Mouse (Mus musculus): ENCODE data around the gene B4galnt1. TPM values are rescaled to one million over a fixed set of nuclear protein-coding genes. Genes with fewer than 3 reads are reported as not detected.

Gene B4galnt1
- polyA plus RNA-seq, 1 experiment from 2014 or later, result 8.7 TPM

GRCm38 (mm10) chr10:127170002-127170401 is 5.0 kb downstream of the B4galnt1 start:
- Histone ChIP-seq H3K27ac (ENCODE audit: low read depth, low read length) (no peak overlapping the region), H3K9ac (ENCODE audit: low read depth, low read length) (peak overlapping the region; percentile 12; the same call in 1 of the 2 replicates), H3K4me3 (ENCODE audit: low read length) (peak overlapping the region; percentile 38; the same call in 1 of the 2 replicates), H3K4me2 (replicated peaks; ENCODE audit: low read depth, low read length) (peak overlapping the region; percentile 67), H3K9me3 (ENCODE audit: control insufficient read depth, low read length) (no peaks in the 10 kb centered on the region), H3K4me1 (ENCODE audit: control insufficient read depth, insufficient read depth, low read length) (peaks cover 21% of the 10 kb centered on the region), H3K36me3 (ENCODE audit: control insufficient read depth, insufficient read depth, low read length) (no peaks in the 10 kb centered on the region), H3K27me3 (ENCODE audit: control insufficient read depth, insufficient read depth, low read length) (peaks cover 56% of the 10 kb centered on the region)
- 3% methylated on average over 22 of the region's 22 CpGs for WGBS
- ATAC-seq (ENCODE audit: low FRiP score, low TSS enrichment), result no peak

- Histone ChIP-seq H3K9me3 (ENCODE audit: control insufficient read depth, low read length) (no peaks in the 10 kb centered on the region), H3K4me1 (ENCODE audit: control insufficient read depth, insufficient read depth, low read length) (peaks cover 15% of the 10 kb centered on the region), H3K27me3 (ENCODE audit: control insufficient read depth, insufficient read depth, low read length) (peaks cover 48% of the 10 kb centered on the region), H3K36me3 (ENCODE audit: control insufficient read depth, insufficient read depth, low read length) (no peaks in the 10 kb centered on the region), H3K9ac (ENCODE audit: low read depth, low read length) (peak overlapping the region; percentile 31; the same call in 1 of the 2 replicates), H3K4me3 (ENCODE audit: low read length) (peak overlapping the region; percentile 38), H3K27ac (ENCODE audit: low read depth, low read length) (no peak overlapping the region), H3K4me2 (replicated peaks; ENCODE audit: low read depth, low read length) (peak overlapping the region; percentile 67)
- WGBS, result 1% methylated on average over 26 of the region's 29 CpGs
- peak; percentile 77 for ATAC-seq (ENCODE audit: low FRiP score, low TSS enrichment)
Measured at GRCm38 (mm10) chr10:127170837-127171272, 5.8 kb downstream of the B4galnt1 start.

GRCm38 (mm10) chr10:127171631-127172200 is 6.7 kb downstream of the B4galnt1 start:
- peaks cover 39% of the 10 kb centered on the region for H3K27me3 ChIP-seq (ENCODE audit: control insufficient read depth, insufficient read depth, low read length)
- no peak overlapping the region for H3K4me3 ChIP-seq (ENCODE audit: low read length)
- H3K27ac ChIP-seq (ENCODE audit: low read depth, low read length), result no peak overlapping the region
- H3K4me2 ChIP-seq (replicated peaks; ENCODE audit: low read depth, low read length), result no peak overlapping the region
- WGBS, result 88% methylated on average over 15 of the region's 15 CpGs
- no peaks in the 10 kb centered on the region for H3K36me3 ChIP-seq (ENCODE audit: control insufficient read depth, insufficient read depth, low read length)
- no peak overlapping the region for H3K9ac ChIP-seq (ENCODE audit: low read depth, low read length)
- ATAC-seq (ENCODE audit: low FRiP score, low TSS enrichment), result no peak
- H3K9me3 ChIP-seq (ENCODE audit: control insufficient read depth, low read length), result no peaks in the 10 kb centered on the region
- H3K4me1 ChIP-seq (ENCODE audit: control insufficient read depth, insufficient read depth, low read length), result peaks cover 15% of the 10 kb centered on the region

GRCm38 (mm10) chr10:127173148-127174065 is 8.4 kb downstream of the B4galnt1 start:
- no peak for ATAC-seq (ENCODE audit: low FRiP score, low TSS enrichment)

GRCm38 (mm10) chr10:127174170-127174569 is 9.1 kb downstream of the B4galnt1 start:
- Histone ChIP-seq H3K36me3 (ENCODE audit: control insufficient read depth, insufficient read depth, low read length) (no peaks in the 10 kb centered on the region), H3K9me3 (ENCODE audit: control insufficient read depth, low read length) (no peaks in the 10 kb centered on the region), H3K4me1 (ENCODE audit: control insufficient read depth, insufficient read depth, low read length) (peaks cover 19% of the 10 kb centered on the region), H3K4me2 (replicated peaks; ENCODE audit: low read depth, low read length) (no peak overlapping the region), H3K27me3 (ENCODE audit: control insufficient read depth, insufficient read depth, low read length) (peaks cover 40% of the 10 kb centered on the region), H3K9ac (ENCODE audit: low read depth, low read length) (no peak overlapping the region), H3K4me3 (ENCODE audit: low read length) (no peak overlapping the region), H3K27ac (ENCODE audit: low read depth, low read length) (no peak overlapping the region)
- 91% methylated on average over 7 of the region's 7 CpGs for WGBS
- ATAC-seq (ENCODE audit: low FRiP score, low TSS enrichment), result no peak

More at GRCm38 (mm10) chr10:127173148-127174065, 8.4 kb downstream of the B4galnt1 start:
- no peaks in the 10 kb centered on the region for H3K36me3 ChIP-seq (ENCODE audit: control insufficient read depth, insufficient read depth, low read length)
- H3K27ac ChIP-seq (ENCODE audit: low read depth, low read length), result no peak overlapping the region
- H3K9ac ChIP-seq (ENCODE audit: low read depth, low read length), result no peak overlapping the region
- no peak overlapping the region for H3K4me3 ChIP-seq (ENCODE audit: low read length)
- 84% methylated on average over 16 of the region's 16 CpGs for WGBS
- H3K27me3 ChIP-seq (ENCODE audit: control insufficient read depth, insufficient read depth, low read length), result peaks cover 37% of the 10 kb centered on the region
- H3K4me2 ChIP-seq (replicated peaks; ENCODE audit: low read depth, low read length), result no peak overlapping the region
- peaks cover 15% of the 10 kb centered on the region for H3K4me1 ChIP-seq (ENCODE audit: control insufficient read depth, insufficient read depth, low read length)
- H3K9me3 ChIP-seq (ENCODE audit: control insufficient read depth, low read length), result no peaks in the 10 kb centered on the region

GRCm38 (mm10) chr10:127176228-127176627 is 11.2 kb downstream of the B4galnt1 start:
- Histone ChIP-seq H3K4me2 (replicated peaks; ENCODE audit: low read depth, low read length) (no peak overlapping the region), H3K4me3 (ENCODE audit: low read length) (no peak overlapping the region), H3K9ac (ENCODE audit: low read depth, low read length) (no peak overlapping the region), H3K27me3 (ENCODE audit: control insufficient read depth, insufficient read depth, low read length) (peaks cover 36% of the 10 kb centered on the region), H3K27ac (ENCODE audit: low read depth, low read length) (no peak overlapping the region), H3K36me3 (ENCODE audit: control insufficient read depth, insufficient read depth, low read length) (no peaks in the 10 kb centered on the region), H3K4me1 (ENCODE audit: control insufficient read depth, insufficient read depth, low read length) (peaks cover 24% of the 10 kb centered on the region), H3K9me3 (ENCODE audit: control insufficient read depth, low read length) (no peaks in the 10 kb centered on the region)
- WGBS, result 40% methylated on average over 3 of the region's 3 CpGs
- no peak for ATAC-seq (ENCODE audit: low FRiP score, low TSS enrichment)

GRCm38 (mm10) chr10:127176756-127177155 is 11.7 kb downstream of the B4galnt1 start:
- Histone ChIP-seq H3K9ac (ENCODE audit: low read depth, low read length) (no peak overlapping the region), H3K4me2 (replicated peaks; ENCODE audit: low read depth, low read length) (peak overlapping the region; percentile 19), H3K36me3 (ENCODE audit: control insufficient read depth, insufficient read depth, low read length) (no peaks in the 10 kb centered on the region), H3K27ac (ENCODE audit: low read depth, low read length) (no peak overlapping the region), H3K4me1 (ENCODE audit: control insufficient read depth, insufficient read depth, low read length) (peaks cover 24% of the 10 kb centered on the region), H3K9me3 (ENCODE audit: control insufficient read depth, low read length) (no peaks in the 10 kb centered on the region), H3K27me3 (ENCODE audit: control insufficient read depth, insufficient read depth, low read length) (peaks cover 37% of the 10 kb centered on the region), H3K4me3 (ENCODE audit: low read length) (0 out of 2 replicates have a peak overlapping the region, but pooled peaks have one; percentile 1)
- ATAC-seq (ENCODE audit: low FRiP score, low TSS enrichment), result no peak
- WGBS, result 6% methylated on average over 7 of the region's 7 CpGs

GRCm38 (mm10) chr10:127177235-127177634 is 12.2 kb downstream of the B4galnt1 start:
- Histone ChIP-seq H3K4me1 (ENCODE audit: control insufficient read depth, insufficient read depth, low read length) (peaks cover 24% of the 10 kb centered on the region), H3K27ac (ENCODE audit: low read depth, low read length) (no peak overlapping the region), H3K4me3 (ENCODE audit: low read length) (no peak overlapping the region), H3K4me2 (replicated peaks; ENCODE audit: low read depth, low read length) (peak overlapping the region; percentile 45; the same call in 1 of the 2 replicates), H3K9ac (ENCODE audit: low read depth, low read length) (no peak overlapping the region), H3K9me3 (ENCODE audit: control insufficient read depth, low read length) (no peaks in the 10 kb centered on the region), H3K36me3 (ENCODE audit: control insufficient read depth, insufficient read depth, low read length) (no peaks in the 10 kb centered on the region), H3K27me3 (ENCODE audit: control insufficient read depth, insufficient read depth, low read length) (peaks cover 33% of the 10 kb centered on the region)
- 26% methylated on average over 9 of the region's 9 CpGs for WGBS
- no peak for ATAC-seq (ENCODE audit: low FRiP score, low TSS enrichment)

- peaks cover under 1% of the 10 kb centered on the region; the same call in 1 of the 2 replicates for H3K36me3 ChIP-seq (ENCODE audit: control insufficient read depth, insufficient read depth, low read length)
- peaks cover 24% of the 10 kb centered on the region for H3K4me1 ChIP-seq (ENCODE audit: control insufficient read depth, insufficient read depth, low read length)
- H3K9ac ChIP-seq (ENCODE audit: low read depth, low read length), result no peak overlapping the region
- ATAC-seq (ENCODE audit: low FRiP score, low TSS enrichment), result peak; percentile 66
- H3K27ac ChIP-seq (ENCODE audit: low read depth, low read length), result no peak overlapping the region
- peak overlapping the region; percentile 26 for H3K4me3 ChIP-seq (ENCODE audit: low read length)
- peaks cover 33% of the 10 kb centered on the region for H3K27me3 ChIP-seq (ENCODE audit: control insufficient read depth, insufficient read depth, low read length)
- WGBS, result under 1% methylated on average over 23 of the region's 23 CpGs
- H3K9me3 ChIP-seq (ENCODE audit: control insufficient read depth, low read length), result no peaks in the 10 kb centered on the region
- peak overlapping the region; percentile 45 for H3K4me2 ChIP-seq (replicated peaks; ENCODE audit: low read depth, low read length)
Measured at GRCm38 (mm10) chr10:127177719-127178118, 12.7 kb downstream of the B4galnt1 start.

All from kidney, embryonic 14.5 days (tissue).